Mouse (Mus musculus) retina, postnatal 7 days (tissue): ENCODE data around the gene Gm20721.
"Not testable (repeated sequence)": the region's sequence is repeated elsewhere in the genome, so short reads cannot be mapped to it uniquely, and the experiment has no call there.

Experiments used
- DNase-seq: peaks from one replicate; pipeline ENCODE4 v3.0.0-alpha.2; 2012; ENCODE audit warnings: low read depth, low spot score

Gene Gm20721

GRCm38 (mm10) chr2:174346612-174346998, at the start of gene Gm20721:
Gene Gm20721 (minus strand): TSS chr2:174346712.
- no peak for DNase-seq

DNA sequence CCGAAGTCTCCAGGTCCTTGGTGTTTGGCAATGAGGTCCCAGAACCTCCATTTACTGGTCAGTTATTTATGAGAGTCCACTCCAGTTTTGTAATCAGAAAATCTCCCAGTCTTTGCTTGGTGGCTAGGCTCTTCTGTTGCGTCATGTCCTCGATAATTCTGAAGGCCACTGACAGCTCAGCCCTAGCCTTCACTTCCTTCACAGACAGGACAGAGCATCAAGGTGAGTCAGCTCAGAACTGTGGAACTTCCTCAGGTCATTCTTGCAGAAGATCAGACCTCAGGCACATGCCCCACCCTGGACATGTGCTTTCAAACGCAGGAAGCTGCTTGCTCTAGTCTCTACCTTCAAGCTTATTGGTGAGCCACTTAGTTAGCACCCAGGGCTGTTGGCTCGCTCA, 46.9 kb upstream of the Gm20721 start:
- no peak for DNase-seq

GRCm38 (mm10) chr2:174392554-174392953, 46.0 kb upstream of the Gm20721 start:
- DNase-seq: no peak

DNA sequence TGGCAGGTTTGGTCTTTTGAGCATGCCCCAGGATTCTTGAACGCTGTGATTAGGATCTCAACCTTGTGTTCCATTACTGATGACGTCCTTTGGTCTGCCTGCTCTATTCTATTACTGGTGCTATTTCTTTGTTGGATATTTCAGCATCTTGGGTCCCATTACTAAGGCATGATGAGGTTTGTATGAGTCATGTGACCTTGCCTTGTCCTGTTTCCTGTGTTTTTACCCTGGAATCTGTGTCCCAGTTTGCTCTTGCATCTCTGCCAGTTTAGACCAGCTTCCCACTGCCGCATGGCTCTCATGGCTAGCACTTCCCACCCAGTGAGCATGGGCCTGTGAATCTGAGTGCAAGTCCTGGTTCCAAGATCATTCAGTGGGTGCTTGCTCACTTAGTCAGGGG, 45.4 kb upstream of the Gm20721 start:
- no peak for DNase-seq

- DNase-seq: no peak
These were observed 34.5 kb upstream of the Gm20721 start for GRCm38 (mm10) chr2:174381021-174381420.

- no peak for DNase-seq
These were observed 20.1 kb upstream of the Gm20721 start for GRCm38 (mm10) chr2:174366571-174366970.

DNA sequence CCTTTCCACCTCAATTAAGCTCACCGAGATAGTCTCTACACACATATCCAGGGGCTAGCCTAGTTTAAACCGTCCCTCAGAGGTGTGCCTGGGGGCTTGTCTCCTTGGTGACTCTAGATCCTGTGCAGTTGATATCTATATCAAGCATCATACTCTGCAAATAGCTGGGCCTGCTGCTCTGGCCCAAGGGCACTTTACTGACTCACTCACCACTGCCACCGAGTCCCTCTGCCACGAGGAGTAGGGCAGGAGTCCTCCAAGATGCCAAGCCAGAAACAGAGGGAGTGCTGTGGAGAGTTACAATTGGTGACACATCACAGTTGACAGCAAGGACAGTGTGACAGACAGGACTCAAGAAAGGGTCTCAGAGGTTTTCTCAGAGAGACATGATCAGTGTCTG, 13.1 kb upstream of the Gm20721 start:
- DNase-seq: no peak

GRCm38 (mm10) chr2:174358516-174358915, 12.0 kb upstream of the Gm20721 start:
- no peak for DNase-seq

- not testable (repeated sequence) for DNase-seq
These were observed 622 bp upstream of the Gm20721 start for GRCm38 (mm10) chr2:174346999-174347668.

- no peak for DNase-seq
These were observed 1.5 kb downstream of the Gm20721 start for GRCm38 (mm10) chr2:174344996-174345395.

DNA sequence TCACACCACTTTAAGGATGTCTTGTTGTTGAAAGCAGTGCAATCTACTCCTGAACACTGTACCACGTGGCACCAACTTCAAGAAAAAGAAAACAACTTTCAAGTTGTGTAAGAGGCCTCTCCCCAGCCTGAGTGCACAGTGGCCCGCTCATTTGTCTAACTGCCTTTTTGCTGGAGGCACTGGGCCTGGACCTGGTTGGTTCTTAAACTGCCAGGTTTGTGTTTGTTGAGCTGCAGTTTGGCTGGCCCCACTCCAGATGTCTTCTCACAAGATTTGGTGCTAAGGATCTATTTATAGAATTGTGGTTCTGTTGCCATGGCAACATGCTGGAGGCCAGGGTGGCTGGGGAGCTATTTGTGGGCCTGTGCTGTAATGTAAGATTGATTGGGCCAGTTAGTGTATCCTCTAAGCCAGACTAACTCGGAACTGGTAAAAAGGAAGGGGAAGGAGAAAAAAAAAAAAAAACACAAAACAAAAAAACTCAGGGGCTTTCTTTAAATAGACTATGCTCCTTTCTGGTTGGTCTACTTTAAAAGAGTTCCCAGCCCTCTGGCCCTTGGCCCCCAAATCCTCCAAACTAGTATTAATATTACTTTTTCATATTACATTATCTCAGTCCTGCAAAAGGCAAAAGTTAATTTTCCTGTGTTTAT, 2.4 kb downstream of the Gm20721 start:
- DNase-seq: no peak

DNA sequence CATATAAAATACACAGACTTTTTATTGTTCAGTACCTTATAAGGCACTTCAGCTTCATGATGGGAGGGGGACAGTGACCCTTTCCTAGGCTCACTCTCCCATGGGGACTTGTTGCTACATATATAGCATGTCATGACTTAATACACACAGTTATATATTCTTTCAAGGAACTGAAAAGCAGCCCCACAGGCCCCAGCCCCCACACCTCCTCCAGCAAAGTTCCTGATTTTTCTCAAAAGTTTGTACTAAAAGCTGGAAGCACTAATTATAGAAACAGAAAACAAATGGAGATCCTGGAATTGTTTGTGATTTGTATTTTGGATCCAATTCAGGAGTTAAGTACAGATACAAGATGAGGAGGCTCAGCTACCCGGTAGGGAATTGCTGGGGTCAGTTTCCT, 2.9 kb downstream of the Gm20721 start:
- DNase-seq: no peak

GRCm38 (mm10) chr2:174342793-174343400, 3.6 kb downstream of the Gm20721 start:
- DNase-seq: no peak

GRCm38 (mm10) chr2:174340893-174341580, 5.5 kb downstream of the Gm20721 start:
- no peak for DNase-seq

GRCm38 (mm10) chr2:174340229-174340892, 6.2 kb downstream of the Gm20721 start:
- DNase-seq: no peak

DNA sequence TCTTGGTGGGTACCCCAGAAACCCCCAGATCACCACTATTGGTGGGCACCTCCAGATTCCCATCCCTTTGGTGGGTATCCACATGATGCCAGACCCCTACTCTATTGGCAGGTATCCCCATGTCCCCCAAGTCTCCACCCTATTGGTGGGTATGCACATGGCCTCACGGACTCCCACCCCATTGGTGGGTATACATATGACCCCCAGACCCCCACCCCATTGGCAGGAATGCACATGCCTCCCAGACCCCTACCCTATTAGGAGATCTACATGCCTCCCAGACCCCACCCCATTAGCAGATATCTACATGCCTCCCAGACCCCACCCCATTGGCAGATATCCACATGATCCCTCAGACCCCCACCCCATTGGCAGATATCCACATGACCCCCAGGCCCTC, 6.8 kb downstream of the Gm20721 start:
- DNase-seq: no peak

DNA sequence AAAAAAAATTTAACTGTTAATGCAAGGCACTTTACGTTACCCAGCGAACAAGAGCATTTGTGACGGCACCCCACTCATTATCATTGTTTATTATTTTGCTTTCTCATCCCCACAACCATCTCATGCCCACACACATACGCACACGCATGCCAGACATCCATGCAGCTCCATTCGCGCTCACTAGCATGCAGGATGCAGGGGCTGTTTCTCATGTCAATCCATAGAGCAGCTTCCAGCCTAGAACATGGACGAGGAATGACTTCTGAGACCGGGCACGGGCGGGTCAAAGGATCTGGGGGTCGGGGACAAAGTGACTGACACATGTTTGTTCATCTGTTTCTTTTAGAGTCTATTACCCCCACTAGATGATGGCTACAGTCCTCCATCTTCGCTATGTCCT, 9.2 kb downstream of the Gm20721 start:
- no peak for DNase-seq

GRCm38 (mm10) chr2:174334415-174334814, 12.1 kb downstream of the Gm20721 start:
- no peak for DNase-seq

DNA sequence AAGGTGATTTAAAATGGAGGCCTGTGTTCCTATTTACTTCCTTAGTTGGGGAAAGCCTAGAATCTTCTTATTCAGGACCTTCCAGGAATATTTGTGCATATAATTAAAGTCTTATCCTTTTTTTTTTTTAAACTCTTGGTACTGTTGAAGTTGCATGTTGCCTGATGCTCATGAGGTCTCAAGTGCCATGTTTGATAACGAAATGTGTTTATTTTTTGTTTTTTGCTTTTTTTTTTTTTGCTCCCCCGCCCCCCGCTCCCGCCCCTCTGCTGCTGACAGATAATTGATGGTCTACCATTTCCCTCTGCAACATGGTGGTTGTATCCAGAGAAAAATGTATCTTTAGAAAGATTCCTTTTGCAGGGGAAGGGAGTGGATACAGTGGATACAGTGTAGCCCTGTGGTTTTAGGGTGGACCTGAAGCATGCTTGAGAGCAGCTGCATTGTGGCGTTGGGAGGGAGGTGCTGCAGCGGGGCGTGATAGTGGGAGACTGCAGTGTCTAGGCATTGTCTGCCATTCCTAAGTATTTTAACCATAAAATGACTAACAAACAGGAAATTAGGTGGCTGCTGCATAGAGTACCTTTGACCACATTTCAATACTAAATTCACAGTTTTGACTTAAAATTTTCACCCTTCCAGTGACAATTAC, 13.1 kb downstream of the Gm20721 start:
- DNase-seq: no peak

GRCm38 (mm10) chr2:174331282-174332030, 15.1 kb downstream of the Gm20721 start:
- DNase-seq: no peak
